Mouse (Mus musculus): Measurements from ENCODE around the gene Thsd4.

Gene Thsd4

GRCm38 (mm10) chr9:60373161-60373737 lies 148.6 kb downstream of the Thsd4 start:
- no peak for DNase-seq

- DNase-seq, result no peak
Observed at GRCm38 (mm10) chr9:60368516-60368915, 153.3 kb downstream of the Thsd4 start.

- no peak for DNase-seq
Observed at GRCm38 (mm10) chr9:60367617-60368305, 154.1 kb downstream of the Thsd4 start.

DNA sequence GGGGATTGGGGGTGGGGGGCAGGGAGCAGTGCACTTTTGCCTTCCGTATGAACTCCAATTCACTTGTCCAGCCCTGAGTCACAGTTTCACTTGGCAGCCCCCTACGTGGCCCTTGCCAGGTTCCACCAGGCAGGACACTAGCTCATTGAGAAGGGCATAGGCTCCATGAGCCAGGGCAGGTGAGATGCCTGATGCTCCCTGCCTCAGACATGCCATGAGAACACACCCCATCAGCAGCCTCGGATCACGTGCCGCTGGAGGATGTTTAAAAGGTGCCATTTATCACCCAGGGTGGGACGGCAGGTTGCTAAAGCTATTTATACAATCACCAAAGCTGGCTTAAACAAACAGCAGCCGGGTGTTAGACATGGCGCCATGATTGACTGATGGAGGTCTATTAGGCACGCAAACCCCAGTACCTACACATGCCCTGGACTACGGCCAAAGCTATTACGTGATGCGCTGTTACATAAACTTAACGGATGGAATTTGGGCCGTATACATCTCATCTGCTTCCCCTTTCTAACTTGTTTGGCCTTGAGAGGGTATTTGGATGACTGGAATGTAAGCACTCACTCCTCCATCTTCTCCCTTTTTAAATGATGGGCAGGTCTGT lies 157.6 kb downstream of the Thsd4 start:
- no peak for DNase-seq

DNA sequence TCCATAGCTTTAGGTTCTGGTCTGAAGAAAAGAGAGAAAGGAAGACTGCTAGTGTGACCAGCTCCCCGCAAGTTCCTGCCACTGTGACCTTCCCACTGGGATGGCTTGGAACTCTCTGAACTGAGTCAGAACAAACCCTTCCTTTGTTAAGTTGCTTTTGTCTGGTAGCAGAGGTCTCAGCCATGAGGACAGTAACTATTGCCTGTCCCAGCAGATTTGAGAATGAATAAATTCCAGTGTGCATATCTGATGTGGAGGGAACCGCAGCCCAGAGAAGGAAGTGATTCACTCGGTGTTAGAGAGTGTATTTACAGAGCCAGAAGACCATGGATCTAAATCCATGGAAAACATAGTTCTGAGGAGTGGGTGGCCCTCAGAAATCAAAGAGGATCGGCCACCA lies 169.5 kb downstream of the Thsd4 start:
- no peak for DNase-seq

DNA sequence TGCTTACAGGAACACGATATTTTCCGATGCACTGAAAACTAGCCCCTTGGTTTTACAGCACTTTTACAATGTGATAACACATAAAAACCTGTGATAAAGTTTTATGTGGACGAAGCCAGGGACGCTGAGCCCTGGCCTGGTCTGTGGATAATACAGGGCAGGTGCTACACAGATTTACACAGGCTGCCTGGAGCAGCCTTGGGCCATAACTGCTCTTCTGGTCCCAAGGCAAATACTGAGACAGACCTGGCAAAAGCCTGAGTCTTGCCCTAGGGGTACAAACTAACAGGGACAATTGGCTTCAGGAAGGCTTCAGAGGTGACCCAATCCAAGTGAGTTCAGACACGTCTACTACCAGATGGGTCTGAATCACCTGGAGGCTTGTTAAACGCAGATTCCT lies 170.7 kb downstream of the Thsd4 start:
- no peak for DNase-seq

DNA sequence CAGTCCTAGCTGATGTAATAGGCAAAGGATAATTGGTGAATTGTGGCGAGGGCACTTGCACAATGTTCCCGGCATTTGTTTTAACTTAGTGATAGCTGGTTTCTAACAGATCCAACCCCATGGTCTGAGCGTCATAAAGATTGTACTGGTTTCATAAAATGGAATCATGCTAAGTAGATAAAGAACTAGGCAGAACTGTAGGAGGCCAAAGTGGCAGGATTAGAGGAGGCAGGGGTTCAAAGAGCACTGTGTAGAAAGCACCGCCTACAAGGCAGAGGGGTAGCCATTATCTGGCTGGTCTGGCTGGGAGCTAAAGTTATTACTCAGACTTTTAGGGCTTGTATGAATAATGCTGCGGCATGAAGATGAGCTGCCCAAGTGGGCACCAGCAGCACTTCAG lies 185.7 kb downstream of the Thsd4 start:
- DNase-seq, result no peak

DNA sequence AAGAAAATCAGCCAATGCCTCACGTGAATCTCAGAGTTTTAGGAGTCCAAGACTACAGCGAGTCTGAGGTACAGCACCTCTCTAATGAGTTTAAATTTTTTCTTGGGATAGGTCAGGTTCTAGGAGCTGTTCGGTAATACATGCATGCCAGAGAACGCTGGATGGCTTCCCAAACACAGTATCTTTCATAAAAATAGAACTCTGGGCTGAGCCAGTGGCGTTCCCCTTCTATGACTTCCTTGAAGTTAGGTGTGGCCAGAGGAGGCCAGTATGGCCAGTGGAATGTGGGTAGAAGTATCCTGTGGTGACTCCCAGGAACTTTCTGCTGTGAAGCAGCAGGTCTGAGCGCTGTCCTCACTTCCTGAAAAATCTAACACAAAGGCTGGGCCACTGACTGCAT lies 186.4 kb downstream of the Thsd4 start:
- no peak for DNase-seq

DNA sequence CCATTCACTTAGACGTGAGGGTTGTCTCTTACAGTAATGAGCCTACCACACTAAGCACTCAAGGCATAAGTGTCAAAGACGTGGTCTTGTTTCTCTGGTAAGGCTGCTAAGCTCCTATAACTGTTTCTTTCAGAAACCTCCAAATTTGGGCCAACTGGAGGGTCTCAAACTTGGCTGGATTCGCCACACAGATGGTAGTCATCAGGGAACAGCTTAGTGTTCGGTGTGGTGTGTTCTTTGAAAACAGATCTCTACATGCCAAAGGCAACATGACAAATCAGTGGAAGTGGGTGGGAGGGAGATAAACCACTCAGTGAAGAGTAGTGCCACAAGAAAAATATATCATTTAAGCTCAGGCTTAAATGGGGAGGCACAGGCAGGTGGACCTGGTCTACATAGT lies 191.9 kb downstream of the Thsd4 start:
- DNase-seq, result no peak

DNA sequence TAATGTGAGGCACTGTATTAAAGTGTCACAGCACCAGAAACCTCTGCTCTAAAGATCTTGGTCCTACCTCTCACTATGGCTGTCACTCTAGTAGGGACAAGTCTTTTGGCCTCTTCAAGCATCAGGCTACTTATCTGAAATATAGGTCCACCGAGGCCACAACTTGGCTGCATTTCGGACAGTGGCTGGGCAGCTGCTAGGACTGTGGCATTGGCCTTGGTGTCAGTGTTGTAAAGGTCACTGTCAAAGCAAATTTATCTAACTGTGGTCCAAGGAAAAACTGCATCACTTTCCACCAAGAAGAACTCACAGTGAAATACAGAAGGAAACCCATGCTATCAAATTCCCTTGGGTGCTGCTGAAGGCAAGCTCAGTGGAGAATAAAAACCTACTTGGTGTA lies 197.1 kb downstream of the Thsd4 start:
- DNase-seq, result no peak

- DNase-seq, result no peak
Observed at GRCm38 (mm10) chr9:60323435-60323834, 198.4 kb downstream of the Thsd4 start.

- DNase-seq, result no peak
Observed at GRCm38 (mm10) chr9:60317291-60317690, 204.6 kb downstream of the Thsd4 start.

DNA sequence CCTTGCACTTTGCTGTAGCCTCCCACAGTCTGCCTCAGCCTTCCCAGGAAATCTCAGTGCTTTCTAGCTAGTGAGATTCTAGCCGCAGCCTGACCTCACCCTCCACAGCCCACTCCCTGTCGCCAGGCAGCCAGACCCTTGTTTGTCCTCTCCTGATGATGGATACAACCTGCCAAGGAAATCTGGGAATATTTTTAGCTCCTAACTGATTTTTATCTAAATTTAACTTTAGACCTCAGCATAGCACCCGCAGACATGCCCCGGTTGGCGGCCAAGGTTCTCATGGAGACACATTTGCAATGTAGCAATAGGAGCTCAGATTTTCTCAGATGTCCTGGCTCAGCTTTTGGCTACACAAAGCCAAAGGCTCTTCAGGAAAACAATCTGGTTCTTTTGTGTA lies 205.3 kb downstream of the Thsd4 start:
- DNase-seq, result no peak

GRCm38 (mm10) chr9:60315533-60315932 lies 206.3 kb downstream of the Thsd4 start:
- DNase-seq, result no peak

DNA sequence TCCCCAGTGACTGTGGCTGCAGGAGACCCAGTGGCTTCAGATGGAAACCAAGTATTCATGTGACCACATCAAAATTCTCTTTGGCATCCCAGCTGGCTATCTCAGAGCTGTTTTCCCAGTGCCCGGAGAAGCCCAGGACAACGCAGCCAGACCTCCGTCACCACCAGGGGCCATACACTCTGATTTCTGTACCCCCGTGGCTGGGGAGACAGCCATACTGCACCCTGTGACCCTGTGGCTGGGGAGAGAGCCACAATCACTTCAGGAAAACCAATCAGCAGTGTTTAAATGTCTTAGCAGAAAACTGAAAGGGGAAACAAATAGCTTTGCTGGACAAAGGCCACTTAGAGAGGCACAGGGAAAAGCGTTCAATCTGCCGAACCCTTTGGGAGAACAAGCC lies 208.2 kb downstream of the Thsd4 start:
- DNase-seq, result no peak

DNA sequence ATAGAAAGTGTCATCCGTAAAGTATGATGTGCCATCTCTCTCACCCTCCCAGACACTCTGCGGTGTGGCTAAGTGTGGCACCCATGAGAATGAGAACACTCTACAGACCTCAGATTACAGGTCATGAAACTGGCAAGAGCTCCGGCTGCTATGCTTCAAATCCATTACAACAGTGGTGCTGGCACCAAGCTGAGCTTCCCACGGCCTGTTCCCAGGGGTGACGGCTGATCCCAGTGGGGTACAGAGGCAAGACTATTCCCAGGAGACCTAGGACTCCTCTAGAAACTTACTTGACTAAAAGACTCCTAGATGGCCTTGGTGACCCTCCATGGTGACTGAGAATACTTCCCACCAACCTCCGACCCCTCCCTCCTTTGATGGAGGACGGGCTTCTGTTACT lies 209.2 kb downstream of the Thsd4 start:
- DNase-seq, result no peak

DNA sequence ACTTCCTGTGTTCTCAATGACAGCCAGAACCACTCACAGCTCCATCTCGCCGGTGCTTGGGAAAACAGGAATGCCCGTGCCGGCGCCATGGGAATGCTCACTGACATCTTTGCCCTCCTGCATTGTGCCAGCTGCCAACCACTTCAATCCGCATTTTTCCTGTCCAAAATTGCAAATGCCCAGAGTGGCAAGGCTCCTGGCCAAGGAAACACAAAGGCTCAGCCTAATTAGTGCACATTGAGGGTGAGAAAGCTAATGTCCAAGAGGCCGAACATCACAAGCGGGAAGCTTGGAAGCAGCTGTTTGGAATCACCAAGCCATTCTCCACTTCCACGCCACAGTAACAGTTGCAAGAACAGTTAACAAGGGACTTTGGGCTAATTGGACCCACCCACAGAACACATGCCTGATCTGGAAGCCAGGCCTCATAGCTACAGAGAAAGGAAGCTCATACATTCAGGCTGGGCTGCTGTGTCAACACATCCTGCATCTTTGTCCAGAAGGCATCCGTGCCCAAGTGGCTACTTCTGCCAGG lies 210.2 kb downstream of the Thsd4 start:
- DNase-seq, result peak; percentile 42

DNA sequence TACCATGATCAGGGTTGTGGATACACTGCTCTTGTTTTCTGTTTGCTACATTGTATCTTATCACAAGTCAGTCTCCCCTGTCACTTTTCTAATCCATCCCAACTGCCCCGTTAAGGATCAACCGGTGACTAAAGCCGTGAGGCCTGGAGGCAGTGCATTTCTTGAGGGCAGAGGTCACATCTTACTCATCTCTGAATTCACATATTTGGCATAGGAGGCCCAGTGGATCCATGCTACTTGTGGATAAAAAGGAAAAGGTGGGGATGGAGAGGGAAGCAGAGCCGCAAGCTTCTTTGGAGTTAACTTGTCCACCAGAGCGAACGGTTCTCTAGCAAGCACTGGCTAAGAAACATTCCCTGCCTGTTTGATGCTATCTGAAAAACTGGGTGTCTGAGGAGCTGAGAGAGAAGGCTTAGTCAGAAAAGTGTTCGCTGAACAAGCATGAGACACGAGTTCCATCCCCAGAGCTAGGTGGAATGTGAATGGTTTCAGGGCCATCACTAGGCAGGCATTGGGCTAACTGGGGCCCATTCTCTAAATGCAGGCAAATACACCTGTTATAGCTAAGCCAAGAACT lies 211.0 kb downstream of the Thsd4 start:
- no peak for DNase-seq

DNA sequence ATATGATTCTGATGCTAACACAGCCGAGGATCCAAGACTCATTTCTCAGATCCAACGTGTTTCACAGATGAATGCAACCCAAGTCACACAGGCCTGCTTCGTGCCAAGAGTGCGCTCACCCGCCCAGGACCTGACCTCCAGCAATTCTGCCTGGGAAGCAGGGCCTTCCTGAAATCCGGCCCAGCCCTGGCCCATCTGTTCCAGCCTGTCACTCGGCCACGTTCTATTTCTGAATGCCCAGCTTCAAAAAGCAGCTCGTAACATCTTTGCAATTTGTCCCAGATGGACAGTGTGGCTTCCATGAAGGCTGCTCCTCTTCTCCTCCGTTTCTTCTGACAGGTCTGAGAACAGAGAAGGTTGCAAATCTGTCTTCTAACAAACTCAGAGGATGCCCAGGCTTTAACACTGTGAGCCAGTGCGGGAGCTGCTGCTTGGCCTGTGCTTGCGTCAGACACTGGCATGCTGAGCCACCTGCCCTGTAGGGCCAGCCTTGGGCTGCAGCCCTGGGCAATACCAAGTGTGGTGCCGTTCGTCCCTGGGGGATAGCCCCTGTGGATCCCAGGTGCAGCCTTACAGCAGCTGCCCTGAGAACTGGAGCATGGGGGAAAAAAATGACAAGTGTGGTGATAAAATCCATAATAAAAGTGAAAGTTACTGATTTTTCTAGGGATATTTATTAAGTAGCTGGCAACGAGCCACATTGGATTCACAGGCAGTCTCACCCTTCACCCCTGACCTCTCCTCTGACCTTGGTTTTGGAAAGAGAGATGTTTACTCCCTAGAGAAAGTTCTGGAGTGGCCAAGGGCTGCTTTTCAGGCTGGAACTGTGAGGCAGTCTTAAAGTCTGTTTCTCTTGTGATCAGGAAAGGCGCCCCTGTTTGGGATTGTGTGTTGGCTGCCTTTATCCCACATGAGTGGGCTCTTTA lies 211.8 kb downstream of the Thsd4 start:
- DNase-seq, result peak; percentile 94

- DNase-seq, result no peak
Observed at GRCm38 (mm10) chr9:60308182-60308581, 213.7 kb downstream of the Thsd4 start.

GRCm38 (mm10) chr9:60307469-60307868 lies 214.4 kb downstream of the Thsd4 start:
- DNase-seq, result no peak

DNA sequence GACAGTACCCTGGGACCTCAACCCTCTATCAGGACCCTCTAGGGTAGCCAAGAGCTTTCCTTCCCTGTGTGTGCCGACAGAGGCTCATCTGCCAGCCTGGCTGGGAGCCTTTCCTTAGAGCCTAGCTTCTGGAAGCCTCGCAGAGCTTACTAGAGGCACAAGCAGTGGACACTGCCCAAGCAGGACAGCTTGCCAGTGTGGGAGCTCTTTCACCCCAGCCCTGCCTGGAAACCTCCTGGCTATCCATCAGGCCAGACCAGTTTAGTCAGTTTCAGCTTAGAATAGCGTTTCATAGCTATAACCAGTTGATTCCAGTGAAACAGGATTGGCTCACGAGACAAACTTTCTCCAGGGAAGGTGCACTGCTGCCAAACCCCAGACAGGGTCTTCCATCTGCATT lies 215.6 kb downstream of the Thsd4 start:
- DNase-seq, result peak; percentile 74

All from cerebellum, adult 9-11 months (tissue).